Mouse (Mus musculus) MN1 (cell line): ENCODE measurements around the gene Gm10135.
"Not testable (repeated sequence)": the region's sequence is repeated elsewhere in the genome, so short reads cannot be mapped to it uniquely, and the experiment has no call there.

Experiments
- DNase-seq: peaks from one replicate; pipeline ENCODE4 v3.0.0-alpha.2; 2016; ENCODE audit warnings: low spot score

Gene Gm10135

GRCm38 (mm10) chr5:72974602-72975001, at the start of gene Gm10135:
TSS of gene Gm10135 (minus strand) at chr5:72974702.
- no peak for DNase-seq

DNA sequence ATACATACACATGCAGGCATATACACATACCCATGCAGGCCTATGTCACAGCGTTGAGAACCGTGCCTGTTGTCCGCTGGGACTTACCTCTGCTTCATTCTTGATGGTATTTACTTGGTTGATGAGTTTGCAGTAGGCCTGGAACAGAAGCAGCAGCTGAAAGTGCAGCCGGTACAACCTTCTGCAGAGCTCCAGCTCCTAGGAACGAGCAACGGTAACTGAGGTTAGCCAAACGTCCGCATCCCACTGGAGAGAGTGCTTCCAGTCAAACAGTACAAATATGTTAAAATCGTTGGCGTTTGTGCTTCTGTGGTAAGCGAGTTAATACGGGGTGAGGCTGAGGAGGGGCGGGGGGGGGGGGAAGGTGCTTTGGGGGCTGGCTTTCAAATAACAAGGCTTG, 49.3 kb upstream of the Gm10135 start:
- no peak for DNase-seq

DNA sequence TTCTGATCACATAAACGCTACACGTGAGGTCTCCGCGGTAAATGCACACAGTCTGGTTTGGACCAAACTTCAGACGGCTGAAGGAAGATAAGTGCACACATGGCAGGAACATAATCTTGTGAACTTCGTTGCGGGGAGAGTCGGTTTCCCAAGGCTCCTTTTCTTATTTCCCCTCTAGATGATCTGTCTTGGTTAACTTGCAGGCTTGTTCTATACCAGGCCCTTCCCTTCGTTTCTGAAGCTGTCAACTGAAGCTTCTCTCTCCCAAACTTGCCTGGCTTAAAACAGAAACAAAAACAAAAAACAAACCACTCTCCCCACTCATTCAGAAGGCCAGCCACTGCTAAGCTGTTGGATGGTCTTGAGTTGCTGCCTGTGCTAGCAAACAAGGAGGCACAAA, 40.2 kb upstream of the Gm10135 start:
- no peak for DNase-seq

- not testable (repeated sequence) for DNase-seq
Measured at GRCm38 (mm10) chr5:73013611-73014287, 39.2 kb upstream of the Gm10135 start.

DNA sequence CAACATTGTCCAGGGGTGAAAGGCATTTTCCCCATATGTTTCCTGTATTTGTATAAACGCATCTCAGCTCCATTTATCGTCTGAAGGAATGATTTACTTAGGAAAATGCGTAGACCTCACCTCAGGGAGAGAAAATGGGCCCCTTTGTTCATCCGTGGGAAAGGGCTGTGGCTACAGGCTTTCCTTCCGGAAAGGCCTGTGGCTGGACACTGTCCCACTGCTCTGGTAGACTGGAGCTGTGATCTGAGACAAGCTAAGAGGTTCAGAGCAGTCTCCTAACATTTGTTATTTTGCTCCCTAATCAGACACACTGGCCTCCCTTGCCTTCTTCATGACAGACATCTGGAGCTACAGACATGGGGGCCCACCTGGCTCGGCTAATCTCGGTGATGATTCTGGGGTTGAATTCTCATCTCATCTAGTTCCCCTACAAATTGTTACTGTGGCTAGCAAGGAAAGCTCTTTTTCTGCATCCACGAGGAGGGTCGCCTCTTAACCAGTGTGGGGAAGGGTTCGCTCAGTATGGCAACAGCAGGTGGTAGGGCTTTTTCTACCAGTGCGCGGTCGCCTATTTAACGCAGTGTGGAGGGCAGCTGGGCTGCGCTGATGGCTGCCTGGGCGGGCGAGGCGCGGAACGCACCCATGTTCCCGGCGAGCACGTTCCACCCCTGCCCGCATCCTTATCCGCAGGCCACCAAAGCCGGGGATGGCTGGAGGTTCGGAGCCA, 38.5 kb upstream of the Gm10135 start:
- not testable (repeated sequence) for DNase-seq

DNA sequence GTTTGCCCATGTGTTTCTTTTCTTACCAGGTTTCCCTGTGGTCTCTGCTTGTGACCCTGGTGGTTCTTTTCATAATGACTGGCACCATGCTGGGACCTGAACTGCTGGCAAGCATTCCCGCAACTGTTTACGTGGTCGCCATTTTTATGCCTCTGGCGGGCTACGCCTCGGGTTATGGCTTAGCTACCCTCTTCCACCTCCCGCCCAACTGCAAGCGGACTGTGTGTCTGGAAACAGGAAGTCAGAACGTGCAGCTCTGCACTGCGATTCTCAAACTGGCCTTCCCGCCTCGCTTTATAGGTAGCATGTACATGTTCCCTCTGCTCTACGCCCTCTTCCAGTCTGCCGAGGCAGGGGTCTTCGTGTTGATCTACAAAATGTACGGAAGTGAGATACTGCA, 37.3 kb upstream of the Gm10135 start:
- not testable (repeated sequence) for DNase-seq

GRCm38 (mm10) chr5:73008230-73008629, 33.7 kb upstream of the Gm10135 start:
- DNase-seq = peak; percentile 72

GRCm38 (mm10) chr5:73007582-73007959, 33.1 kb upstream of the Gm10135 start:
- DNase-seq = peak; percentile 27

- peak; percentile 74 for DNase-seq
Measured at GRCm38 (mm10) chr5:73006784-73007581, 32.5 kb upstream of the Gm10135 start, which contains the start of gene Slc10a4. TSS of gene Slc10a4 (plus strand) at chr5:73006883.

DNA sequence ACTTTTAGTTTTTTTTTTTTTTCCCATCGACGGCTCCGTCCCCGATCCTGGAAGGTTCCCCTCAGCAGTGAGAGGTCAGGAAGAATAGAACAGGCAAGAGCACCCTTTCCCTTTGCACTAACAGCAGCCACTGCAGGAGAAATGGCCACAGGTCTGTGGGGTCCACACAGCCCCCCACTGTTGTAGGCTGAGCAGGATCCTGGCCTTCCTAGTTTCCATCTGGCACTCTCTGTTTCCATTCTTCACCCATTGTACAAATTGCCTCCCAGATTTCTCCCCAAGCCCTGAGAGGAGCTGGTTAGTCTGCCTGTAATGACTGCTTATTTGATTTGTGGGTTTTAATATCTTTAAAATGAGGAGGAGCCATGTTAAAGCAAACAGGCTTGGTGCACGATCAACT, 29.5 kb upstream of the Gm10135 start:
- DNase-seq = no peak

DNA sequence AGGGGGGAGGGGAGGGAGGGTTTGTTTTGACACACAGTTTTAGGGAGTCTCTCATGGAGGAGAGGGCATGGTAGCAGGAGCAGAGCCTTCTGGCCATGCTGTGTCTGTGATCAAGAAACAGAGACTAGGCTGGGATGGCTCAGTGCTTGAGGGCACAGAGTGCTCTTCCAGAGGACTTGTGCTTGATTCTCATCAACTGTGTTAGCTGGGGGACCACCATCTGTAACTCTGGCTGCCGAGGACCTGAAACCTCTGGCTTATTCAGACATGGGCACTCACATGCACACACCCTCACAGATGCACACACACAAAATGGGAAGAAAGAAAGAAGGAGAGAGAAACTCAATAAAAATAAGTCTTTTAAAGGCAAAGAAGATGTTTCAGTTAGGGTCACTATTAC, 24.0 kb upstream of the Gm10135 start:
- DNase-seq = not testable (repeated sequence)

GRCm38 (mm10) chr5:72995379-72995778, 20.9 kb upstream of the Gm10135 start:
- DNase-seq = peak; percentile 70

- peak; percentile 51 for DNase-seq
Measured at GRCm38 (mm10) chr5:72994928-72995327, 20.4 kb upstream of the Gm10135 start.

DNA sequence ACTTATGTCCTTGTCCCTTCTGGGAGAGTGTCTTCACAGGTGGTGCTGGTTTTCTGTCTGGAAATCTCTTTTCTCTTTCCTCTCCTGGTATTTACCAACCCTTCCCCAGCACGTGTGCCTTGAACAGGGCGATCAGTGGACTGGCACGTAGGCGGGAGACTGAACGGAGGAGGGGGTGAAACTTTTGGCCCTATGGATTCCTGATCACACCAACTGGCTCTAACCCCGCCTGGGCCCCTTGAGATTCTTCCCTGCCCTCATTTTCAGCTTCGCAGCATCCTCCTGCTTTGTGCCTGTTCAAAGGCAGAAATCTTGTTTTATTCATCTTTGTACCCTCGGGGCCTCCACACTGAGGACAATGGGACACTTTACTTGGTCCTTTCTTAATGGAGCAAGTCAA, 19.9 kb upstream of the Gm10135 start:
- peak; percentile 19 for DNase-seq

DNA sequence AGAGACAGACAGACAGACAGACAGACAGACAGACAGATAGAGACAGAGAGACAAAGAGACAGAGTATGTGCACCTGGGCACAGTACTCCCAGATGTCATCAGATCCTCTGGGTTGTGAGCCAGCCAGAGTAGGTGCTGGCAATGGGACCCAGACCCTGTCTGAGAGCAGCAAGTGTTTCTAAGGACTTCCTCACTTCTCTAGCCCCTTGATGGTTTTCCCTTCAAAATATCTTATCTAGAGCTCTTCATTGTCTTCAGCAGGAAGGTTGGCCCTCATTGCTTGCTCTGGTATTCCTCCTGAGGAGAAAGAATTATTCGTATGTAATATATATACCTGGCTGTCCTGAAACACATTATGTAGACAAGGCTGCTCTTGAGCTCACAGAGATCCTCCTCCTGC, 18.0 kb upstream of the Gm10135 start:
- no peak for DNase-seq

- peak; percentile 24 for DNase-seq
Measured at GRCm38 (mm10) chr5:72989756-72990155, 15.3 kb upstream of the Gm10135 start.

GRCm38 (mm10) chr5:72987786-72988185, 13.3 kb upstream of the Gm10135 start:
- peak; percentile 77 for DNase-seq

GRCm38 (mm10) chr5:72984091-72984490, 9.6 kb upstream of the Gm10135 start:
- DNase-seq = peak; percentile 81

DNA sequence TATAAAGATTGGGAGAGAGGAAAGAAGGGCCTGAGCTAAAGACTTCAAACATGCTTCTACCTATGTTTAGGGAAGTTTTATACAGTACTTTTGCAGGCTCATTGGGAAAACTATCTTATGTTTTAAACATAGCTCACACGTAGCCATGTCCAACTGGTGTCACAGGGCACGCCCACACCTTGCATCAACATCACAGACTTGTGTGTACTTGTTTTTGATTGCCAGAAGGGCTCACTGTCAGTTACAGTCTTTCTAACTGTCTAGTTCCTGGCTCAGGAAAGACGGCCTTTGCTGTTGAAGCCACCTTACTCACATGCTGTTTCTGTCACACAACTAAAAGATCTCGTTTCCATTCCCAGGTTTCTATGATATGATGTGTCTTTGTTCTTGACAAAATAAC, 2.0 kb upstream of the Gm10135 start:
- no peak for DNase-seq

GRCm38 (mm10) chr5:72975996-72976395, 1.5 kb upstream of the Gm10135 start:
- DNase-seq = no peak

- DNase-seq = no peak
Measured at GRCm38 (mm10) chr5:72972934-72973333, 1.6 kb downstream of the Gm10135 start.

DNA sequence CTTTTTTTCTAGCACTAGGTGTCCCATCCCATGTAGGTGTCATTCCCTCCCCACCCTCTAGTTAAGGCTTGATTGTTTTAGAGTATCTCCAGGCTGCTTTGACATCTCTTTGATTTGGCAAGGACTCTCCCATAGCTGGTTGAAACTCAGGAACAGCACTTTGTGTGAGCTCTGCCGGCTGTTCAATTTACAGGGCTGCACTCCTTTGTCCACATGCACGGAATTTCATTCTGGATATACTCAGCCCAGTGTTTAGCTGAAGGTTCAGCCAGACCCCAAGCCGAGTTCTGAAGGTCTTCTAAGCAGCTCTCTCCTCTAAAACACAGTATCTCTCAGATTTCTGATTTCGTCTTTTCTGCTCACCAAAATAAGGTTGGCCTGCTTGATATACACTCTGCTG, 2.1 kb downstream of the Gm10135 start:
- no peak for DNase-seq

DNA sequence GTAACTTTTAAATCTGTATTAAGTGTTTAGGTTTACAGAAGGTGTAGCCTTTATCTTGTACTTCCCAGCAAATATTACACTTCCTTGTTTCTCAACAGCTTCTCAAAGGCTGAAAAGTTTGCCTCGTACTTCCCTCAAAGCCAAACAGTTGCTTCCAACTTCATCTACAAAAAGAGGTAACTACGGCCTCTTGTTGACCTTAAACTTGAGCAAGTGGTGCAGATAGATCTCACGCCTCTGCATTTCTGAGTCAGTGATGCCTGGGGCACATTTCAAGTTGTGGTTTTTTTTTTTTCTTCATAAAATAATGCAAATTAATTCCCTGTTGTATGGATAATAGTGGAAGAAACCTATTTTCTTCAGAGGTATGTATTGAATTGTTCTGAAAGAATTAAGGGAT, 8.8 kb downstream of the Gm10135 start:
- DNase-seq = no peak
